Mouse (Mus musculus): ENCODE data around the gene Eif1. TPM values are rescaled to one million over a fixed set of nuclear protein-coding genes. Genes with fewer than 3 reads are reported as not detected.

Gene Eif1
- polyA plus RNA-seq (2015; fragmentation: Nextera tagmentation; extraction: Ambion mirVana), result 1,336 and 1,597 TPM in 2 replicates

GRCm38 (mm10) chr11:100319492-100320171, at the start of gene Eif1:
TSS of gene Eif1 (plus strand) at chr11:100319885.

DNA sequence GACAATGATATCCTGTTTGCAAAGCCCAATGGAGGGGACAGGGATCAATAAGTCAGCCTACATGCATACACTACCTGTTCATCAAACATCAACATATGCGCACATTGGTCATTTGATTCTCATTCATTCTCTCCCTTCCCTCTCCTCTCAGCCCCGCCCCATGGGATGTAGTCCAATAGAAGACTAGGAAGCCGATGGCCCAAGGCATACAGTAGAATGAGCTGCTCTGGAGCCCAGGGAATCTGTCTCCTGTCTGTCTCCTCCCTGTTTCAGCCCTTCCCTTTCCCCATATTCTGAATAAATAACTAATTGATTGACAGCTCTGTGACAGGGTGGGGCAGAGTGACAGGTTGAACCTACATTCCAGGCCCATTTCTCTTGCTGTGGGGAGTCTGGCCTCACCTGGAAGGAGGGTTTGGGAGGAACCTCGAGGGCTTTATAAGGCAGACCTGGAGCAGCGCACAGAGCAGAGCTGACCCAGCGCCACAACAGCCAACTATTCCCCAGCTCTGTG, 14.3 kb downstream of the Eif1 start, which contains the start of gene Gast:
Gene Gast (plus strand): TSS at position 464 of the 514 bp plus-strand sequence.

GRCm38 (mm10) chr11:100355972-100356818, 36.5 kb downstream of the Eif1 start, which contains the start of gene Hap1:
TSS of gene Hap1 (minus strand) at chr11:100356128.

Other genes with a start within 250 kb of the Eif1 start
- not detected in 2 replicates for gene Krt32, start 231.7 kb upstream of the Eif1 start, polyA plus RNA-seq (2015; fragmentation: Nextera tagmentation; extraction: Ambion mirVana)
- gene Krt35, start 223.6 kb upstream of the Eif1 start, polyA plus RNA-seq (2015; fragmentation: Nextera tagmentation; extraction: Ambion mirVana), result not detected in 2 replicates
- gene Krt36, start 214.3 kb upstream of the Eif1 start, polyA plus RNA-seq (2015; fragmentation: Nextera tagmentation; extraction: Ambion mirVana), result 0.12 and 0.14 TPM in 2 replicates
- gene Krt13, start 198.3 kb upstream of the Eif1 start, polyA plus RNA-seq (2015; fragmentation: Nextera tagmentation; extraction: Ambion mirVana), result 0.33 and 5.9 TPM in 2 replicates
- gene Krt15, start 184.0 kb upstream of the Eif1 start, polyA plus RNA-seq (2015; fragmentation: Nextera tagmentation; extraction: Ambion mirVana), result 0.66 and 2.0 TPM in 2 replicates
- 37.9 and 40.8 TPM in 2 replicates for gene Krt19, start 171.2 kb upstream of the Eif1 start, polyA plus RNA-seq (2015; fragmentation: Nextera tagmentation; extraction: Ambion mirVana)
- gene Krt9, start 126.6 kb upstream of the Eif1 start, polyA plus RNA-seq (2015; fragmentation: Nextera tagmentation; extraction: Ambion mirVana), result 0.08 TPM in 1 of 2 replicates, not detected in the other
- 9.3 and 9.4 TPM in 2 replicates for gene Krt14, start 112.3 kb upstream of the Eif1 start, polyA plus RNA-seq (2015; fragmentation: Nextera tagmentation; extraction: Ambion mirVana)
- not detected in 2 replicates for gene Krt16, start 71.0 kb upstream of the Eif1 start, polyA plus RNA-seq (2015; fragmentation: Nextera tagmentation; extraction: Ambion mirVana)
- gene Krt17, start 58.9 kb upstream of the Eif1 start, polyA plus RNA-seq (2015; fragmentation: Nextera tagmentation; extraction: Ambion mirVana), result 0.72 and 0.82 TPM in 2 replicates
- not detected in 2 replicates for gene Krt42, start 50.0 kb upstream of the Eif1 start, polyA plus RNA-seq (2015; fragmentation: Nextera tagmentation; extraction: Ambion mirVana)
- 0.72 TPM in 1 of 2 replicates, not detected in the other for gene Gast, start 14.5 kb downstream of the Eif1 start, polyA plus RNA-seq (2015; fragmentation: Nextera tagmentation; extraction: Ambion mirVana)
- 59.6 and 68.7 TPM in 2 replicates for gene Hap1, start 36.2 kb downstream of the Eif1 start, polyA plus RNA-seq (2015; fragmentation: Nextera tagmentation; extraction: Ambion mirVana)
- gene Jup, start 77.9 kb downstream of the Eif1 start, polyA plus RNA-seq (2015; fragmentation: Nextera tagmentation; extraction: Ambion mirVana), result 48.8 and 57.2 TPM in 2 replicates
- 52.1 and 53.7 TPM in 2 replicates for gene P3h4, start 95.0 kb downstream of the Eif1 start, polyA plus RNA-seq (2015; fragmentation: Nextera tagmentation; extraction: Ambion mirVana)
- gene Fkbp10, start 95.8 kb downstream of the Eif1 start, polyA plus RNA-seq (2015; fragmentation: Nextera tagmentation; extraction: Ambion mirVana), result 61.0 and 61.6 TPM in 2 replicates
- 137 and 142 TPM in 2 replicates for gene Nt5c3b, start 121.9 kb downstream of the Eif1 start, polyA plus RNA-seq (2015; fragmentation: Nextera tagmentation; extraction: Ambion mirVana)
- 0.39 and 0.88 TPM in 2 replicates for gene Klhl10, start 122.0 kb downstream of the Eif1 start, polyA plus RNA-seq (2015; fragmentation: Nextera tagmentation; extraction: Ambion mirVana)
- 3.5 and 5.8 TPM in 2 replicates for gene Klhl11, start 152.9 kb downstream of the Eif1 start, polyA plus RNA-seq (2015; fragmentation: Nextera tagmentation; extraction: Ambion mirVana)
- gene Acly, start 208.1 kb downstream of the Eif1 start, polyA plus RNA-seq (2015; fragmentation: Nextera tagmentation; extraction: Ambion mirVana), result 194 and 398 TPM in 2 replicates
- 0.84 and 1.9 TPM in 2 replicates for gene Ttc25, start 225.7 kb downstream of the Eif1 start, polyA plus RNA-seq (2015; fragmentation: Nextera tagmentation; extraction: Ambion mirVana)

Data from adrenal gland, postnatal 0 days (tissue).